Mouse (Mus musculus) neutrophil, adult 65 days (primary cell): Measurements from ENCODE around the gene Olfr1150-ps1. TPM values are rescaled to one million over a fixed set of nuclear protein-coding genes. Genes with fewer than 3 reads are reported as not detected.

Experiments
- total RNA-seq: library from RNA; stranded (reverse); gene quantifications from 2 replicates; pipeline ENCODE4 v1.2.4, GENCODE M21; 2023

Gene Olfr1150-ps1
- not detected in 2 replicates for total RNA-seq

DNA sequence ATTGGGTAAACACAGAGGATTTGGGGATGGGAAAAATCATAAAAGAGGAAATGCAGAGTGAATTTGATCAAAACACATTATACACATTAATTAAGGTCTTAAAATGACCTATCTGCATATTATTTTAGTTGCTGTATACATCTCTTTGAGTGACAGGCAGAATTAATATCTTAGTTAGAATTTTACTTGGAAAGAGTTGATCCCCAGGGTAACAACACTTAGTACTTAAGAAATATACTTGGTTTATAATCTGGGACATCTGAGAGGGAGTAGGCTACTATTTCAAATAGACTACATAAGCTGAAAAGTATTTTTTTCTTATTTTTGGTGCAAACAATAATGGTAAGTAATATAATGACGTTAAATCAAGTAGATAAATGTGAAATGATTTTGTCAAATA, at the start of gene Olfr1150-ps1:
Gene Olfr1150-ps1 (plus strand): TSS at position 301 of the 400 bp plus-strand sequence.

DNA sequence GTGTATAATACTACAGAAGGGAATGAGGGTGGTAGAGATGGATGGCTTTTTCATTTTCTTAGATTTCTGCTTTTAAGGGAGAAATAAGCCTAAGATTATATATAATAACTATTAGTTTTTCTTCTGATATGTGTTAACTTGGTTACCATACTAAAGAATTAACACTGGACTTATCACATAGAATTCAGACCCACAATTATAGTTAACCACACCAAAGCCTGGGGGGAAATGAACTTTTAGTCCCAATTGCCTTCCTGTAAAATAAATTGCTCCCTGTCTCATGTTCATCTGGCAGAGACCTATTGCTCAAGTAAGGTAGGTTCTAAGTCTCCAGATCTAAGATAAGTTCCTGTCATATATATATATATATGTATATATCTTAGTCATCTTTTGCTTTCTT, 43.5 kb upstream of the Olfr1150-ps1 start, which contains the start of gene Olfr1143:
Gene Olfr1143 (plus strand): TSS at position 301 of the 400 bp plus-strand sequence.

DNA sequence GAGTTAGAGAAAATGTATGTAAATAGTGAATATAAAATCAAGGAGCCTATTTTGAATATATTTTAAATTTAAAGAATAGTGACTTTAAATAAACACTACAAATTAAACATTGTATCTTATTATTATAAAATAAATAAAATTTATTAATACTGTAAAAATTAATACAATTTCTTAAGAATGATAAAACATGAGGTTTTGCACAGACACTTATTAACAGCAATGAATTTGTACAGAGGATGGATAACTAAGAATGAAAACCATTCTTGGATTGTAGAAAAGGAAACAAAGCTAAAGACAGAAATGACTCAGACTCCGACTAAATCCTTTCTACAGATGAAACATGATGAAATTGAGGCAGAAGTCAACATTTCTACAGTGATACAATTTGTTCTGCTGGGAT, 34.3 kb upstream of the Olfr1150-ps1 start, which contains the start of gene Olfr1145:
Gene Olfr1145 (plus strand): TSS at position 301 of the 400 bp plus-strand sequence.

DNA sequence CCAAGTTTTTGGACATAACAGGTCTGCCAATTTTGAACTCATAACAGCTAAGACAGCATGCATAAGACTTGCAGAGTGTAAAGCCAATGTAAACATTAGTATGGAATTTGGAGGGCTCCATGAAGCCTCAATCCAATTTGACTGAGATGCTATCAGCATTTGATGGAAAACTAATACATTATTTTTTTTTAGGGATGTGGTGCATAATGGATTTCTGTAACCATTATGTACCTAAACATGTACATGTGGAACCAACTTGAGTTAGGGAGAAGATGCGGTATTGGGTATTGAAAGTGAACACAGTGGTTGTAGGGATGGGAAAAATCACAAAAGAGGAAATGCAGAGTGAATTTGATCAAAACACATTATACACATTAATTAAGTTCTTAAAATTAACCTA, 13.6 kb upstream of the Olfr1150-ps1 start, which contains the start of gene Olfr1148:
Gene Olfr1148 (plus strand): TSS at position 301 of the 400 bp plus-strand sequence.

DNA sequence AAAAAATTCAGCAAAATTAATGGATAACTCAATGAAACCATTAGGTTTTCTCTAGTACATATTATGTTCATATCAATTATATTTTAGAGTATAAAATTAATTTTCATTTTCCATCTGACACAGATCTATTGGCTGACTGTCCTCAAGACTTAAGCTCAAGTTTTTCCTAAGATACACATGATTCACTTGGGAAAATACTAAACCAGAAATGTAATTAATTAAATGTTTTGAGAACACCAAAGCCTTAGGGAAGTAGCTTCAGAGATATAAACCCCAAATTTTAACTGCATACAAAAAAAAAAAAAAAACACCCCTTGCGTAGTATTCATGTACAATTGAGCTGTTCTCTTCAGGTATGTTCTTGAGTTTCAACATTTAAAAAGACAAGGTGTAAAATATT, 11.8 kb downstream of the Olfr1150-ps1 start, which contains the start of gene Olfr1151:
Gene Olfr1151 (plus strand): TSS at position 301 of the 400 bp plus-strand sequence.

DNA sequence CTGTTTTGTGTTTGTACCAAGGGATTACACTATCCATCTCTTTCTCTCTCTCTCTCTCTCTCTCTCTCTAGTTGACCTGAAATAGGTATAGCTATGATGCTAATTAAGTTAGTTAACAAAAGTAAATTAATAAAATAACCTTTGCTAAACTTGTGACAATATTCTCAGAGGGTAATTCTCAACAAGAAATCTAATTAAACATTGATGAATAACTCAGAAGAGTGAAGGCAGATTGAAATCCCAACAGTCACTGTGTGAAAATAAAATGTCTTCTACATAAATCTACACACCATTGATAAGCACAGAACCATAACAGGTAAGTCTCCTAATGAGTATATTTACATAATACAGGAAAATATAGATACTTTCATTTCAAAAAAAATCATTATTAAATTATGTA, 22.4 kb downstream of the Olfr1150-ps1 start, which contains the start of gene Olfr1152:
Gene Olfr1152 (plus strand): TSS at position 301 of the 400 bp plus-strand sequence.

DNA sequence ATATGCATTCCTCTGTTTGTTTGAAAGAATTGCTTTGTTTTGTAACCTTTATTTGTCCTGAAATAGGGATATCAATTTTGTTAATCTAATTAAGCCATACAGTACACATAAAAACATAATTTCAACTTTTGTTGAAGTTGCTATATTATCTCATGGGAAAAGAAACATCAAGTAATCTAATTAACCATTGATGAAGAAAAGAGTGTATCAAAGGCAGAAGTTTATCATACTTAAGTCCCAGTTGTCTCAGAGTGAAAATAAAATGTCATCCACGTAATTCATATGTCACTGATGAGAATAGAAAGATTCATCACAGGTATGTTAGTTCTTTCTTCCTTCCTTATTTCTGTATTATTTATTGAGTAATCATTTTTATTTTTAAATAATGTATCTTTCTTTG, 50.9 kb downstream of the Olfr1150-ps1 start, which contains the start of gene Olfr1153:
Gene Olfr1153 (plus strand): TSS at position 301 of the 400 bp plus-strand sequence.

Other genes with a start within 250 kb of the Olfr1150-ps1 start
- not detected in 2 replicates for gene Olfr1130, start 237.8 kb upstream of the Olfr1150-ps1 start, total RNA-seq
- gene Olfr1131, start 216.9 kb upstream of the Olfr1150-ps1 start, total RNA-seq: not detected in 2 replicates
- gene Olfr1132, start 206.5 kb upstream of the Olfr1150-ps1 start, total RNA-seq: not detected in 2 replicates
- gene Olfr1133, start 196.6 kb upstream of the Olfr1150-ps1 start, total RNA-seq: not detected in 2 replicates
- gene Olfr1134, start 185.5 kb upstream of the Olfr1150-ps1 start, total RNA-seq: not detected in 2 replicates
- not detected in 2 replicates for gene Olfr1135, start 170.3 kb upstream of the Olfr1150-ps1 start, total RNA-seq
- not detected in 2 replicates for gene Olfr1136, start 150.0 kb upstream of the Olfr1150-ps1 start, total RNA-seq
- gene Olfr1137, start 130.8 kb upstream of the Olfr1150-ps1 start, total RNA-seq: not detected in 2 replicates
- gene Olfr1138, start 104.0 kb upstream of the Olfr1150-ps1 start, total RNA-seq: not detected in 2 replicates
- gene Olfr1140, start 100.2 kb upstream of the Olfr1150-ps1 start, total RNA-seq: not detected in 2 replicates
- not detected in 2 replicates for gene Olfr1141, start 90.0 kb upstream of the Olfr1150-ps1 start, total RNA-seq
- gene Olfr152, start 64.5 kb upstream of the Olfr1150-ps1 start, total RNA-seq: not detected in 2 replicates
- gene Olfr1143, start 43.4 kb upstream of the Olfr1150-ps1 start, total RNA-seq: not detected in 2 replicates
- gene Olfr1145, start 34.2 kb upstream of the Olfr1150-ps1 start, total RNA-seq: not detected in 2 replicates
- gene Olfr1148, start 13.5 kb upstream of the Olfr1150-ps1 start, total RNA-seq: not detected in 2 replicates
- gene Olfr1151, start 11.9 kb downstream of the Olfr1150-ps1 start, total RNA-seq: not detected in 2 replicates
- not detected in 2 replicates for gene Olfr1152, start 22.5 kb downstream of the Olfr1150-ps1 start, total RNA-seq
- gene Olfr1153, start 51.0 kb downstream of the Olfr1150-ps1 start, total RNA-seq: not detected in 2 replicates
- gene Olfr1154, start 61.2 kb downstream of the Olfr1150-ps1 start, total RNA-seq: not detected in 2 replicates
- gene Olfr1155, start 101.1 kb downstream of the Olfr1150-ps1 start, total RNA-seq: not detected in 2 replicates
- gene Olfr1156, start 109.1 kb downstream of the Olfr1150-ps1 start, total RNA-seq: not detected in 2 replicates
- gene Olfr1157, start 124.3 kb downstream of the Olfr1150-ps1 start, total RNA-seq: not detected in 2 replicates
- not detected in 2 replicates for gene Olfr74, start 130.7 kb downstream of the Olfr1150-ps1 start, total RNA-seq
- gene Olfr1158, start 146.1 kb downstream of the Olfr1150-ps1 start, total RNA-seq: not detected in 2 replicates
- gene Olfr1160, start 164.3 kb downstream of the Olfr1150-ps1 start, total RNA-seq: not detected in 2 replicates
- not detected in 2 replicates for gene Olfr1161, start 178.8 kb downstream of the Olfr1150-ps1 start, total RNA-seq
- gene Olfr73, start 193.7 kb downstream of the Olfr1150-ps1 start, total RNA-seq: not detected in 2 replicates
- gene Olfr1162, start 207.1 kb downstream of the Olfr1150-ps1 start, total RNA-seq: not detected in 2 replicates
- gene Olfr1163, start 227.8 kb downstream of the Olfr1150-ps1 start, total RNA-seq: not detected in 2 replicates
- not detected in 2 replicates for gene Olfr1164, start 250.0 kb downstream of the Olfr1150-ps1 start, total RNA-seq